Mouse (Mus musculus): ENCODE results near the gene Zfp62. TPM values are rescaled to one million over a fixed set of nuclear protein-coding genes. Genes with fewer than 3 reads are reported as not detected.
"Not testable (repeated sequence)": the region's sequence is repeated elsewhere in the genome, so short reads cannot be mapped to it uniquely, and the experiment has no call there.

Gene Zfp62
- polyA plus RNA-seq, 2 experiments, result 5.2 to 10.6 TPM

DNA sequence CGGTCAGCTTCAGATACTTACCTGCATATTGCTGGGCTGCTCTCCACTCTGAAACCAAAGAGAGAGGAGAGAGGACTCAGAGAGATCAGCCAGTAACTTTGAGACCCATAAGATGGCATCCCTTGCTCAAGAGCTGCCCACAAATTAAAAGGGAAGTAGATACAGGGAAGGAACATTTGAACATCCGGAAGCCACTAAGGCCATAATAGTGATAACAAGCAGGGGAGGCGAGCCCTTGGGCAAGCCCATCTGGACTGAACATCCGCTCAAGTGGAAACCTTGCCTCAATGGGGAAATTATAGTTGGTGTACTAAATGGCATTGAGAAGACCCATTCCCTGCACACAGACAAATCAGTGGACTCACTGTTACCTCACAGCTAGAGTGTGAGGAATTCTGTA lies 32.5 kb upstream of the Zfp62 start:
- DNase-seq (ENCODE audit: low read depth in 3 of 3, low spot score in 3 of 3) (peak in 1 of 3 experiments; percentile 4), ATAC-seq (ENCODE audit: insufficient read depth) (no peak)
- Histone ChIP-seq H3K36me3 (replicated peaks; ENCODE audit: control insufficient read depth, insufficient read depth, low read depth) (no peaks in the 10 kb centered on the region), H3K9ac (replicated peaks) (no peak overlapping the region), H3K27ac (no peak overlapping the region), H3K27me3 (ENCODE audit: control insufficient read depth, insufficient read depth, low read length) (peaks cover 4% of the 10 kb centered on the region), H3K4me2 (ENCODE audit: low read depth) (no peak overlapping the region), H3K9me3 (ENCODE audit: control insufficient read depth, low read length) (no peaks in the 10 kb centered on the region), H3K4me1 (replicated peaks; ENCODE audit: control insufficient read depth in 2 of 2, insufficient read depth in 2 of 2, low read length in 1 of 2) (0 out of 4 replicates have a peak, but pooled peaks cover 0 to 3% of the 10 kb centered on the region in 2 experiments), H3K4me3 (ENCODE audit: insufficient read depth in 1 of 2, low read depth in 2 of 2, low read length in 2 of 2) (no peak overlapping the region)
- TF ChIP-seq CTCF (IDR thresholded peaks at IDR 0.05; ENCODE audit: low read depth) (no peak), EP300 (IDR thresholded peaks at IDR 0.05; ENCODE audit: low read depth) (no peak)
- 28% methylated on average over 4 of the region's 4 CpGs for WGBS (ENCODE audit: insufficient replicate concordance)

DNA sequence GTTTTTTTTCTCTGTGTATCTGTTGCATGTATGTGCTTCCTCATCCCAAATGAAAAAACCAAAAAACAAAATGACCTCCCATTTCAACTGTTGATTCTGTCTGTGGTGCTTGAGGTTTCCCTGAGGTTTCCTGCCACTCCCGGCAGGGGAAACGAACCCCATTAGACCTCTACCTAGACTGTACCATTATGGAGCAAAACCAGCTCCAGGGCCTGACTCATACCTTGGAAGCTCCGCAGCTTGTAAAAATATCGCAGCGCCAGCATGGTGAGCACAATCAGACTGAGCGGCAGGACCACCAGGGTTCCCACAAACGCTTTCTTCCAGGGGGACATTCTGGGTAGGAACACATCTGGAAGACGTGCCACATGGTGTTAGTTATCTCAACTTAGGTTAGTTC lies 27.7 kb upstream of the Zfp62 start:
- ATAC-seq (ENCODE audit: insufficient read depth) (no peak), DNase-seq (ENCODE audit: low read depth in 3 of 3, low spot score in 3 of 3) (no peak)
- H3K9me3 ChIP-seq (ENCODE audit: control insufficient read depth, low read length), result no peaks in the 10 kb centered on the region
- no peak overlapping the region for H3K9ac ChIP-seq (replicated peaks)
- no peak overlapping the region for H3K4me3 ChIP-seq (ENCODE audit: insufficient read depth in 1 of 2, low read depth in 2 of 2, low read length in 2 of 2)
- TF ChIP-seq CTCF (IDR thresholded peaks at IDR 0.05; ENCODE audit: low read depth), result no peak
- no peak for TF ChIP-seq EP300 (IDR thresholded peaks at IDR 0.05; ENCODE audit: low read depth)
- no peaks in the 10 kb centered on the region for H3K36me3 ChIP-seq (replicated peaks; ENCODE audit: control insufficient read depth, insufficient read depth, low read depth)
- H3K27me3 ChIP-seq (ENCODE audit: control insufficient read depth, insufficient read depth, low read length), result no peaks in the 10 kb centered on the region
- H3K4me1 ChIP-seq (replicated peaks; ENCODE audit: control insufficient read depth in 2 of 2, insufficient read depth in 2 of 2, low read length in 1 of 2), result peaks cover 0 to 5% of the 10 kb centered on the region in 2 experiments; a peak in 1 of 4 replicates
- no peak overlapping the region for H3K4me2 ChIP-seq (ENCODE audit: low read depth)
- WGBS (ENCODE audit: insufficient replicate concordance), result 13% methylated on average over 8 of the region's 8 CpGs
- no peak overlapping the region for H3K27ac ChIP-seq

DNA sequence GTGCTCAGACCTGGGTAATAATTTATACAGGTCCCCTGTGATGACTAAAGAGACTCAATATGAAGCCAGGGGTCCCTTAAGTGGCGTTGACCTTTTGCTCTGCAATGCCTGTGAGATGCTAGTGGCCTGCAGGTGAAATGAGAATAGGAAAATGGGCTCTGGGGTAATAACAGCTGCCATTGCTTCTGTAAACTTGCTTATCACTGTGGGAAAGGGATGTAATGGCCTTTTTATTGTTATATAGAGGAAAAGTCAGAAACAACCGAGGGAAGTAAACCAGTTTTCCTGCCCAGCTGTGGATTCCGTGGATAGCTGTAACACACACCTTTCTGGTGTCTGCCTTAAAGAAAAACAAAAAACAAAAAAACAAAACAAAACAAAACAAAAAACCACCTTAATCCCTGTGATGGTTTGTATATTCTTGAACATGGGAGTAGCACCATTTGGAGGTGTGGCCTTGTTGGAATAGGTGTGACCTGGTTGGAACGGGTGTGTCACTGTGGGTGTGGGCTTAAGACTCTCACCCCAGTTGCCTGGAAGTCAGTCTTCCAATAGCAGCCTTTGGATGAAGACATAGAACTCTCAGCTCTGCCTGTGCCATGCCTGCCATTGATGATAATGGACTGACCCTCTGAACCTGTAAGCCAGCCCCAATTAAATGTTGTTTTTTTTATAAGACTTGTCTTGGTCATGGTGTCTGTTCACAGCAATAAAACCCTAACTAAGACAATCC lies 26.9 kb upstream of the Zfp62 start:
- H3K4me1 ChIP-seq (replicated peaks; ENCODE audit: control insufficient read depth in 2 of 2, insufficient read depth in 2 of 2, low read length in 1 of 2); H3K4me2 ChIP-seq (ENCODE audit: low read depth); DNase-seq (ENCODE audit: low read depth in 3 of 3, low spot score in 3 of 3); H3K36me3 ChIP-seq (replicated peaks; ENCODE audit: control insufficient read depth, insufficient read depth, low read depth); H3K27me3 ChIP-seq (ENCODE audit: control insufficient read depth, insufficient read depth, low read length); H3K4me3 ChIP-seq (ENCODE audit: insufficient read depth in 1 of 2, low read depth in 2 of 2, low read length in 2 of 2); ATAC-seq (ENCODE audit: insufficient read depth); H3K9me3 ChIP-seq (ENCODE audit: control insufficient read depth, low read length); H3K9ac ChIP-seq (replicated peaks); H3K27ac ChIP-seq: not testable (repeated sequence)
- 51% methylated on average over 4 of the region's 4 CpGs for WGBS (ENCODE audit: insufficient replicate concordance)

- TF ChIP-seq CTCF (IDR thresholded peaks at IDR 0.05; ENCODE audit: low read depth), result no peak
- TF ChIP-seq EP300 (IDR thresholded peaks at IDR 0.05; ENCODE audit: low read depth), result no peak
- H3K27me3 ChIP-seq (ENCODE audit: control insufficient read depth, insufficient read depth, low read length), result no peaks in the 10 kb centered on the region
- no peak overlapping the region for H3K9ac ChIP-seq (replicated peaks)
- H3K4me3 ChIP-seq (ENCODE audit: insufficient read depth in 1 of 2, low read depth in 2 of 2, low read length in 2 of 2), result no peak overlapping the region
- H3K4me1 ChIP-seq (replicated peaks; ENCODE audit: control insufficient read depth in 2 of 2, insufficient read depth in 2 of 2, low read length in 1 of 2), result no peaks in the 10 kb centered on the region
- ATAC-seq (ENCODE audit: insufficient read depth) (no peak), DNase-seq (ENCODE audit: low read depth in 3 of 3, low spot score in 3 of 3) (no peak)
- 52% methylated on average over 1 of the region's 1 CpGs for WGBS (ENCODE audit: insufficient replicate concordance)
- no peak overlapping the region for H3K4me2 ChIP-seq (ENCODE audit: low read depth)
- H3K36me3 ChIP-seq (replicated peaks; ENCODE audit: control insufficient read depth, insufficient read depth, low read depth), result no peaks in the 10 kb centered on the region
- no peaks in the 10 kb centered on the region for H3K9me3 ChIP-seq (ENCODE audit: control insufficient read depth, low read length)
- no peak overlapping the region for H3K27ac ChIP-seq
These were observed 19.9 kb upstream of the Zfp62 start for GRCm38 (mm10) chr11:49183172-49183571.

- Histone ChIP-seq H3K4me3 (ENCODE audit: insufficient read depth in 1 of 2, low read depth in 2 of 2, low read length in 2 of 2) (no peak overlapping the region), H3K27me3 (ENCODE audit: control insufficient read depth, insufficient read depth, low read length) (no peaks in the 10 kb centered on the region), H3K9me3 (ENCODE audit: control insufficient read depth, low read length) (no peaks in the 10 kb centered on the region), H3K36me3 (replicated peaks; ENCODE audit: control insufficient read depth, insufficient read depth, low read depth) (no peaks in the 10 kb centered on the region), H3K9ac (replicated peaks) (no peak overlapping the region), H3K4me2 (ENCODE audit: low read depth) (no peak overlapping the region), H3K27ac (no peak overlapping the region), H3K4me1 (replicated peaks; ENCODE audit: control insufficient read depth in 2 of 2, insufficient read depth in 2 of 2, low read length in 1 of 2) (no peaks in the 10 kb centered on the region)
- TF ChIP-seq CTCF (IDR thresholded peaks at IDR 0.05; ENCODE audit: low read depth) (no peak), EP300 (IDR thresholded peaks at IDR 0.05; ENCODE audit: low read depth) (no peak)
- ATAC-seq (ENCODE audit: insufficient read depth) (no peak), DNase-seq (ENCODE audit: low read depth in 3 of 3, low spot score in 3 of 3) (no peak)
- 63% methylated on average over 6 of the region's 6 CpGs for WGBS (ENCODE audit: insufficient replicate concordance)
These were observed 16.6 kb upstream of the Zfp62 start for GRCm38 (mm10) chr11:49186452-49186851.
